Mouse (Mus musculus): Measurements from ENCODE around the gene St7. TPM values are rescaled to one million over a fixed set of nuclear protein-coding genes. Genes with fewer than 3 reads are reported as not detected.

The St7 gene
- polyA plus RNA-seq, 1 experiment from 2014 or later: 26.0 TPM

Other genes with a start within 250 kb of the St7 start
- gene Met, start 229.1 kb upstream of the St7 start, polyA plus RNA-seq (2015; fragmentation: Nextera tagmentation; extraction: Ambion mirVana): 12.2 and 13.5 TPM in 2 replicates
- 223 and 245 TPM in 2 replicates for gene Capza2, start 56.7 kb upstream of the St7 start, polyA plus RNA-seq (2015; fragmentation: Nextera tagmentation; extraction: Ambion mirVana)

Data from intestine, embryonic 15.5 days (tissue).